Mouse (Mus musculus): ENCODE data around the gene Uba1. TPM values are rescaled to one million over a fixed set of nuclear protein-coding genes. Genes with fewer than 3 reads are reported as not detected.
"Not testable (repeated sequence)": the region's sequence is repeated elsewhere in the genome, so short reads cannot be mapped to it uniquely, and the experiment has no call there.

Gene Uba1
- total RNA-seq, 1 experiment = 178 TPM

DNA sequence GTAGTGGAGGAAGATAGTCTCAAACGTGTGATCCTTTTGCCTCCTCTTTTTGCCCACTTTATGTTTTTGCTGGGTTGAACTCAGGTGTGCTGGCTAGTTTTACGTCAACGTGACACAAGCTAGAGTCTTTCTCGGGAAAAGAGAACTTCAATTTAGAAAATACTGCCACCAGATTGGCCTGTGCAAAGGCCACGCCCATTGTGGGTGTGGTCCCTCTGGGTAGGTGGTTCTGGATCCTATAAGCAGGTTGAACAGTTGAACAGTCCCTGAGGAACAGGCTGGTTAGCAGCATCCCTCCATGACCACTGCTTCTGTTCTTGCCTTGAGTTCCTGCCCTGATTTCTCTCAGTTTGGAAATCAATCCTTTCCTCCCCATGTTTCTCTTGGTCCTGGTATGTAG, 70.6 kb downstream of the Uba1 start:
- in situ Hi-C loops (cut with MboI; ENCODE audit: low sequenced_read_pairs in 2 of 2, unreplicated experiment in 2 of 2) = no loop called here
- DNase-seq (ENCODE audit: low read depth, low spot score) = peak; percentile 25
- TF ChIP-seq CHD2 (IDR thresholded peaks at IDR 0.05; ENCODE audit: low read depth, low read length) (no peak), MAFK (IDR thresholded peaks at IDR 0.05; ENCODE audit: insufficient read depth, low read depth, low read length) (no peak), ZC3H11A (IDR thresholded peaks at IDR 0.05; ENCODE audit: borderline replicate concordance, low read depth, low read length) (no peak), ZNF384 (IDR thresholded peaks at IDR 0.05; ENCODE audit: low read depth, low read length) (no peak), HCFC1 (IDR thresholded peaks at IDR 0.05; ENCODE audit: borderline replicate concordance, insufficient read depth, low read length) (no peak)
- Histone ChIP-seq H3K4me1 (ENCODE audit: control insufficient read depth in 2 of 2, insufficient read depth in 2 of 2, low read length in 2 of 2, poor library complexity in 1 of 2) (peaks cover 0 to 2% of the 10 kb centered on the region in 2 experiments; a peak in 1 of 4 replicates), H3K4me3 (ENCODE audit: insufficient read depth in 1 of 2, low read depth in 1 of 2, low read length in 2 of 2, poor library complexity in 1 of 2, severe bottlenecking in 1 of 2) (no peak overlapping the region), H3K9me3 (ENCODE audit: control insufficient read depth, insufficient read depth, low read depth, low read length) (no peaks in the 10 kb centered on the region), H3K27ac (ENCODE audit: insufficient read depth, low read depth, low read length, poor library complexity, severe bottlenecking) (no peak overlapping the region), H3K36me3 (ENCODE audit: control insufficient read depth, insufficient read depth, low read length, poor library complexity, severe bottlenecking) (no peaks in the 10 kb centered on the region), H3K9ac (ENCODE audit: insufficient read depth, low read depth, low read length, poor library complexity, severe bottlenecking) (no peak overlapping the region)

DNA sequence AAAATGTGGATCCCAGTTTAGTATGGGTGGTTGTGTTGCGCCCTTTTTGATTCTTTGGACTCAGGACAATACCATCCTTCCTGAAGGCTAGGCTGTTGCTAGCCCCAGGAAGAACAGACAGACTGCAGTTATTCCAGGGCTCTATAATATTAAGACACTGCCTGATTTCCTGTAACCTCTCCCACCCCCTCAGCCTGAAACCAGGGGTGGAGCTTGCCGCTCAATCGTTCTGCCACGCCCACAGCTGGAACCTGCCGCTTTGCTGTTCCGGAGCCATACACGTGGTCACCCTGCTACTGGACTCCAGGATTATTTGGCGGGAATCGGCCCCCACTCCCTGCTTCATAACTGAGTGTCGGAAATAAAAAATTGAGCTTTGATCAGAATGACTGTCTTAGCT, 71.9 kb downstream of the Uba1 start:
- H3K9ac ChIP-seq (ENCODE audit: insufficient read depth, low read depth, low read length, poor library complexity, severe bottlenecking); H3K4me3 ChIP-seq (ENCODE audit: insufficient read depth in 1 of 2, low read depth in 1 of 2, low read length in 2 of 2, poor library complexity in 1 of 2, severe bottlenecking in 1 of 2); in situ Hi-C loops (cut with MboI; ENCODE audit: low sequenced_read_pairs in 2 of 2, unreplicated experiment in 2 of 2); H3K9me3 ChIP-seq (ENCODE audit: control insufficient read depth, insufficient read depth, low read depth, low read length); H3K4me1 ChIP-seq (ENCODE audit: control insufficient read depth in 2 of 2, insufficient read depth in 2 of 2, low read length in 2 of 2, poor library complexity in 1 of 2); H3K36me3 ChIP-seq (ENCODE audit: control insufficient read depth, insufficient read depth, low read length, poor library complexity, severe bottlenecking); H3K27ac ChIP-seq (ENCODE audit: insufficient read depth, low read depth, low read length, poor library complexity, severe bottlenecking): not testable (repeated sequence)
- peak; percentile 7 for DNase-seq (ENCODE audit: low read depth, low spot score)

Other genes with a start within 250 kb of the Uba1 start
- gene Jade3, start 232.6 kb upstream of the Uba1 start, total RNA-seq (2012; rRNA removed) = 14.4 and 23.1 TPM in 2 replicates
- not detected in 2 replicates for gene Rgn, start 108.5 kb upstream of the Uba1 start, total RNA-seq (2012; rRNA removed)
- gene Rbm10, start 40.8 kb upstream of the Uba1 start, total RNA-seq (2012; rRNA removed) = 49.4 and 57.9 TPM in 2 replicates
- 161 and 213 TPM in 2 replicates for gene Ndufb11, start 40.7 kb upstream of the Uba1 start, total RNA-seq (2012; rRNA removed)
- gene Cdk16, start 29.6 kb downstream of the Uba1 start, total RNA-seq (2012; rRNA removed) = 47.5 and 53.4 TPM in 2 replicates
- gene Usp11, start 45.6 kb downstream of the Uba1 start, total RNA-seq (2012; rRNA removed) = 16.8 and 43.4 TPM in 2 replicates
- 81.8 and 93.1 TPM in 2 replicates for gene Araf, start 139.5 kb downstream of the Uba1 start, total RNA-seq (2012; rRNA removed)
- 88.4 and 130 TPM in 2 replicates for gene Timp1, start 211.8 kb downstream of the Uba1 start, total RNA-seq (2012; rRNA removed)